Mouse (Mus musculus) heart, postnatal 14 days (tissue): ENCODE results near the gene Orai3. TPM values are rescaled to one million over a fixed set of nuclear protein-coding genes. Genes with fewer than 3 reads are reported as not detected.
"Not testable (repeated sequence)": the region's sequence is repeated elsewhere in the genome, so short reads cannot be mapped to it uniquely, and the experiment has no call there.

Source experiments
- DNase-seq, 2 experiments: peaks; one replicate each; pipeline ENCODE4 v3.0.0; 2021 to 2022
- intact Hi-C: fragments of 180-260 bp; cut with DNase I; formaldehyde crosslinking; loops from one replicate; pipeline ENCODE4 v1.15.1; 2025
- long read RNA-seq, 2 experiments: library from polyadenylated mRNA; stranded (forward); transcript quantifications; one replicate each; pipeline ENCODE4 v2.0.0; 2021
- total RNA-seq, 2 experiments: library from RNA; stranded (reverse); gene quantifications; 2 replicates each; pipeline ENCODE4 v1.2.3; 2021

Gene Orai3
- 10 to 100 TPM; 16.6 to 17.3 TPM for total RNA-seq
- long read RNA-seq, experiment 1, transcript Orai3-201 (2 exons, 1,996 nt): major isoform, 27 of 30 reads
- long read RNA-seq, experiment 1, partial matches to known transcripts: 2 of 30 reads
- long read RNA-seq, experiment 1, other reads (novel, unspliced or antisense): 0 of 30 reads
- long read RNA-seq, experiment 2, transcript Orai3-201 (2 exons, 1,996 nt): major isoform, 21 of 24 reads
- long read RNA-seq, experiment 2, partial matches to known transcripts: 3 of 24 reads
- long read RNA-seq, experiment 2, other reads (novel, unspliced or antisense): 0 of 24 reads

DNA sequence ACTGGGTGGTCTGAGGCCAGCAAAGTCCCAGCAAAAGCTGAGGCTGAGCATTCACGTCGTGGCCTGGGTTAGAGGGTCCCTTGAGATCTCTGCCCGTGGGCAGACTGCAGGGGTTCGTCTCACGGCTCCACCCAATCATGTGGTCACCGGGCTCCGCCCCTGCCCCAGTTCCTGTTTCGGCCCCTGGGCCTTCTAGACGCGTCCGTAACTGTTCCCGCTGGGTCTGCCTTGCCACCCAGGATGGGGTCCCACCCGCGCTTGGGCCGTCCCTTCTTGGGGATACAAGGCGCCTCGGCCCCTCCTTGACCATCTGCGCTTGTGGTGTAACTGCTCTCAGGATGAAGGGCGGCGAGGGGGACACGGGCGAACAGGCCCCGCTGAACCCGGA, at the start of gene Orai3:
Orai3 (plus strand) TSS at position 165 of the 388 bp plus-strand sequence.
- intact Hi-C loops: no loop called here

DNA sequence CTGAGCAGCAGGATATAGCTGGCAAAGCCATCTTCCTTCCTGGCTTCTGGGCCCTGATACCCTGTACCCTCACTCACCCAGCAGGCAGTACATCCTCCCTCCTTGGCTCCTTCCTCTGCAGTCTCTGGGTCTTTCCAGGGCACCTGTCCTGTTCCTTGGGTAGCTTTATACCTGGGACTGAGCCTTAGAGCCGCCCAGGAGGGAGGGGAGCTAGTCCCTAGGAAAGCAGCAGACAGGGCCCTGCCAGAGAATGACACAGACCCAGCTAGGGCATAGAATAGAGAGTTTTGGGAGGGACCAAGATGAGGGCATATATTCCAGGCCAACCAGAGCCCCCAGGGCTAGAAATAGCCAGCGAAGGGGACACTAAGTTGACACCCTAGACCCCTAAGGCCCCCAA, 44.1 kb upstream of the Orai3 start:
- no peak for DNase-seq
- intact Hi-C loops: no loop called here

More for the DNA sequence above, at the start of gene Orai3:
- DNase-seq: peak; percentile 88 to 89

DNA sequence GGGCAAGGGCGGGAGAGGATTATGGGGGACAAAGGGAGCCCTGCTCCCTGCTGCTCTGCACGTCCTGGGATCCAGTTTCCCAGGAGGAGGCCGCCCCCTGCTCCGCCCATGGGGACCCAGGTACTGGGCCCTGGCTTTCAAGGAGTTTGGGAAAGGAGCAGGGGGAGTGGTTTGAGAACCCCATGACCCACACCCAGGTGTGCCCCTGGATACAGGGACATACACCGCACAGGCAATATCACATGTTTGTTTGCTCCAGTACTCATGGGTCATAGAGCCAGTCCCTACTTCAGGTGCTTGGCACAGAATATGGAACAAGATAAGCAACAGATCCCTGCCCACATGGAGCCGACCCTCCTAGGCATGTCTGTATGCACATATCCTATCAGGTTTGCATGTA, 43.7 kb upstream of the Orai3 start:
- intact Hi-C loops: no loop called here

DNA sequence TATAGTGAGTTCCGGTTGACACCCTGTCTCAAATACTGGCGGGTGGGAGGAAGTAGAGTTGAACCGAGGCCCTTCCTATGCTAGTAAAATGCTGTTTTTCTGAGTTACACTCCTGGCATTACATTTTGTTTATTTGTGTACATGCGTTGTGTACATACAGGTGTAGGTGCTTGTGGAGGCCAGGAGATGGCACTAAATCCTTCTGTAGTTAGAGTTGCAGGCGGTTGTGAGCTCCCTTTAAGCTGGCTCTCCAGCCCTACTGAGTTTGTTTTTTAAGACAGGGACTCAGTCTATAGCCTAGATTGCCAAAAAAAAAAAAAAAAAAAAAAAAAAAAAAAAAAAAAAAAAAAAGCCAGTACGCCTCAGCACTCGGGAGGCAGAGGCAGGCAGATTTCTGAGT, 41.7 kb upstream of the Orai3 start:
- intact Hi-C loops: no loop called here
- DNase-seq: no peak

More for the DNA sequence above, 43.7 kb upstream of the Orai3 start:
- no peak for DNase-seq

DNA sequence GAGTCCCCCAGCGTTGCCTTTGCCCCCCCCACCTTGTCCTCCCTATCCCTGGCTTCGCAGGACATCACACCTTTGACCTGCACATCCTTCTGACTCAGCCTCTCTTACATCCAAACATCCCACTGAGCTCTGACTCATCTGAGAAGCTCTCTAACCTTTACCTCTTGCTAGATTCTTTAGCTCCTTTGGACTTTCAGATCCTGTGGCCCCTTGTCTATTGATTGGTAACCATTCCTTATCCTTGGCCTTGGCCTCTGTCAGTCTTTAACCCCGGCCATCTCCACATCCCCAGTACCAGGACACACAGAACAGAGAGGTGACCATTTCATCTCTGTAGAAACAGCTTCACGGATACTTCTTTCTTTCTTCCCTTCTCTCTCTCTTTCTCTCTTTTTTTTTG, 39.4 kb upstream of the Orai3 start:
- no peak for DNase-seq
- intact Hi-C loops: no loop called here

DNA sequence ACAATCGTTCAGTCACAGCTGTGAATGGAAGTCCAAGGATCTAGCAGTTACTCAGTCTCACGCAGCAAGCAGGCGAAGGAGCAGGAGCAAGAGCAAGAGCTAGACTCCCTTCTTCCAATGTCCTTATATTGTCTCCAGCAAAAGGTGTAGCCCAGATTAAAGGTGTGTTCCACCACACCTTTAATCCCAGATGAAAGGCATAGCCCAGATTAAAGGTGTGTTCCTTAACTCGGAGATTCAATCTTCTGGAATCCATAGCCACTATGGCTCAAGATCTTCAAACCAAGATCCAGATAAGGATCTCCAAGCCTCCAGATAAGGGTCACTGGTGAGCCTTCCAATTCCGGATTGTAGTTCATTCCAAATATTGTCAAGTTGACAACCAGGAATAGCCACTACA, 37.5 kb upstream of the Orai3 start, which contains the start of gene Ctf2:
Ctf2 (minus strand) TSS at position 101 of the 400 bp plus-strand sequence.
- DNase-seq, intact Hi-C loops: not testable (repeated sequence)

DNA sequence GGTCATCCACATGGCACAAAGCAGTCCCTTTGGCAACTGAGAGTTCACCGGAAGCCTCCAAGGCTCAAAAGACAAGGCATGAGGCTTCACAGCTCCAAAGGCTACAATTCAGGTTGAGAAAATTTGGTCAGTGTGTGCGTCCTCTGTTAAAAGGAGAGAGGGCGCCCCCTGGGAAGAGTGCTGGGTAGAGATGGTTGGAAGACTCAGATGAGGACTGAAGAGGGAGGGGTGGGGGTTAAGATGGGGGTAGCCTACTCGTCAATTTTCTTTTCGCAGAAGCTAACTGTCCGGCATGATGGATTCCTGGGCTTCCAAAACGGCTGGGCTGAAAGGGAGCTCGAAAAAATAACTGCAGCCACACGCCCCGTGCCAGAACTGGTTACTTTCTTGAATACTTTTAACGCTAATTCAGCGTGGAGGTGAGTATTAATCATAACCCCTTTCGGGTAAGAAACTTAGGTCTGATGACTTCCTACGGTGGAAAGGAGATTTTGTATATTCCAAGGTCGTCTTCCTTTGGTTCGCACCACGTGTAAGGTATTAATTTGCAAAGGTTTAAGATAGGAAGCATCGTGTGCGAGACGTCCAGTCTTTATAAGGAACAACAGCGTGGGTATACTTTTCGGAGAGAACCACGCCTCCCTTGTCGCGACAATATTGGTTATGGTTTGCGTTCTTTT, 25.1 kb upstream of the Orai3 start, which contains the start of gene Fbxl19:
Fbxl19 (plus strand) TSS at position 178 of the 680 bp plus-strand sequence.
- DNase-seq: peak; percentile 65 to 75
- intact Hi-C loops: loop anchor here (1.0 kb wide), 1 partner anchor 69 kb away; no protein-coding TSS in a partner anchor

DNA sequence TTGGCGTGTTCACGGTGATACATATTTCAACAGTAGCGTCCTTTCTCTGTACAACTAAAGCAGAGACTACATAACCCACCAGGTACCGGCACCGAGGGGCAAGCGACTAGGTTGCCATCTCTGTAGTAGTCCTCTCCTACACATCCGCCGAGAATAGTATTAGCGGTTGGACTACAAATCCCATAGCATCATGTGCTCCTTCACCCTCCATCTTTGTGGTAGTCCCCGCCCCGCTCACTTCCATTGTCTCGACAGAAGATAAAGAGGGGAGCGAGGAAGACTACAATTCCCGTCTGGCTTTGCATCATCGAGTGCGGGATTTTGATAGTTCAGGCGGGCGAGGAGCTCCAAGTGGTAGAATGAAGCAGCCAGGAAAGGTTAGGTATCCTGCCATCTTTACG, 24.4 kb upstream of the Orai3 start:
- DNase-seq: peak; percentile 86 to 89
- intact Hi-C loops: no loop called here

DNA sequence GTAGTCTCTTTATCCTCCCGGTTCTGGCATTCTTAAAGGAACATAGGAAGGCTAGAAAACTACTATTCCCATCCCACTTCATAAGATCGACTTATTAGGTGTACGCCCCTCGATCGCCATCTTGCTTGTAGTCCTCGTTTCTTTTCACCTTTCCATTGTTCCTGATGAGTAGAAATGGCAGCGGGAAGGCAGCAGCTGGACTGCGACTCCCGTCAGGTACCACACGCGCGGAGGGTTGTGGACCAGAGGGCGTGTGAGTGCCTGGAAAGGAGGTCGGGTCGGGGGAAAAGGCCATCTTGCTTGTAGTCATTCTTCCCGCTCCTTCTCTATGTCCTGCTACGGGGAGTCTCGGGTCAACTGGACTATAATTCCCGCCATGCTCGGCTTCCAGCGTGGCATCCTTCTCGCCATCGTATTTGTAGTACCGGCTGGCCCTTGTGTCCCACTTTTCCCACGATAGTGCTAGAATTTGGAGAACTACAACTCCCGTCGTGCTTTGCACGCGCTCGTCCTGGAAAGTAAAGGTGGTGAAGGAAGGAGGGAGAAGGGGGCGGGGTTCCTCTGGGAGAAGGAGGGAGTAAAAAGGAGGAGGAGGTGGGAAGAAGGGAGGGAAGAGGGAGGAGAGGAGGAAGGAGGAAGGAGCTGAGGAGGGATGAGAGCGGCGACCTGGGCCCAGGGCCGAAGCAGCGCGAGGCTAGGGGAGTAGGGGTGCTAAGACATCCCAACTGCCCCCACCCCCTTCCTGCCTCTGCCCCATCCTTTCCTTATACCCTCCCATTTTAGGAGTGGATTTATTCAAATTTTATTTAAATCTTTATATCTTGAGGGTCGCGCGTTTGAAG, 23.7 kb upstream of the Orai3 start:
- intact Hi-C loops: no loop called here
- DNase-seq: peak; percentile 92 to 93

DNA sequence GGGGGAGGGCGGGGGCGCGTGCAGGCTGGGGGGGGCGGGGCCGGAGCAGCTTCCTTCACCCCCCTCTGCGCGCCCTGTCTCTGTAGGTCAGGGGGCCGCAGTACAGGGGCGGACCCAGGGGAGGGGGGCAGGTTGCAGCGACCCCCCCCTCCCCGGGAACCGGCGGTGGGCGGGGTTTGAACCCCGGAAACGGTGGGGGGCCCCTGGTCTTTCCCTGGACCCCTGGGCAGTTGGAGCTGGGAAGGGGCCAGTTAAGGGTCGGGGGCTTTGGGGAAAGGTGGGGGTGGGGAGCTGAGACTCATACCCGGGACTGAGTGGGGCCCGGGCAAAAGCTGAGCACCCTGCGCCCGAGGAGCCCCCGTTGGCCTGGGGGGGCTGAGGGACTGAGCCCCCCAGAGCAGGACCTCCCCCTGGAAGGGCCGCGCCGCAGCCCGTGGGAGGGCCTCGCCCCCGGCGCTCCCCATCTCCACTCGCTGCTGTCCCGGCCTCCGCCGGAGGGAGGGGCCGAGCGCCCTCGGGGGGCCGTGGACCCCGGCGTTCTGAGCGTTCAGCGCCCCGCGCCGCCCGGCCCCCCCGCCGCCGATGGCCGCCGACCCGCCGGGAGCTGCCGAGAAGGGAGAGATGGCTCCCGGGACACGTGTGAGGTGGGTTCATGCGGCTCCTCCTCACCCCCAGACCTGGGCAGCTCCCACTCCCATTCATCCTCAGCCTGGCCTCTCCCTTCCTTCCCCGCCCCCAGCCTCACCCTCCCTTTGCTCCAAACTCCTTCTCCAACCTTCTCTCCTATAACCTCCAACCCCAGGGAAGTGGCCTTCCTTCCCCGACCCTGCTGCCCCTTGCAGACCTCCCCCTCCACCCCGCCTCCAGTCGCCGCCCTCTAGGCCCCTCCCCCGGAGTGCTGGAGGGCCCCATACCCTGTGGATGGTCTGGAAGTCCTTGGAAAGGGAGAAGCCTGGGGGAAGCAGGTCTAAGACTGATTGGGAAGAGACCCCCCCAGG, 22.8 kb upstream of the Orai3 start:
- peak; percentile 36 for DNase-seq
- intact Hi-C loops: no loop called here

DNA sequence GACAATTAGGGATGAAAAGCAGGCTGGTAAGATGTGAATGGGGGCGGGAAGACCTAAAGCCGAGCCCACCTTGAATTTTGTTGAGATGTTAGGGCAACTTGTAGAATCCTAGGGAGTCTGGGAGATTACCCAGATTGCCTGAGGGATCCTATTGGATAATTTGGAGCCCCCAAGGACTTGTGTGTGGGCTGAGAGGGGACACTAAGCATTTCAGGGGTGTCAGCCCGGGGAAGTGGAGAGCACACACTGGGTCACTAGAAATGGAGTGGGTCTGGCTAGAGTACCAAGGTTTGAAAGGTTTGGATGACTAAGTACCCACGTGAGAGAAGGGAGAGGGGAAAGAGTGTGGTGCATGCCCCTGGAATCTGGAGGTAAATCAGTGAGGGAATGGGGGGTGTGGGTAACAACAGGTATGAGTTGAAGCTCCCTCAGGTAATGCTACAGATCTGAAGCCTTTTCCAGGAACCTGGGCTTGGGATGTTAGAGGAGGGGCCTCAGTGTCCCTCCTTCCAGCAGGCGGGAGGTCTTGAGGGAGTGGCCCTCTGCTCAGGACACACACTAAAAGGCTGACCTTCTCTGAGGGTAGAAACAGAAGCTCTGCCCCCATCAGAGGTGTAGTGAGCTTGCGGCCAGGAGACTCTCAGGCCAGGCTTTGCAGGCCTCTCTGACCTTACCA, 21.9 kb upstream of the Orai3 start:
- intact Hi-C loops: no loop called here
- no peak for DNase-seq

DNA sequence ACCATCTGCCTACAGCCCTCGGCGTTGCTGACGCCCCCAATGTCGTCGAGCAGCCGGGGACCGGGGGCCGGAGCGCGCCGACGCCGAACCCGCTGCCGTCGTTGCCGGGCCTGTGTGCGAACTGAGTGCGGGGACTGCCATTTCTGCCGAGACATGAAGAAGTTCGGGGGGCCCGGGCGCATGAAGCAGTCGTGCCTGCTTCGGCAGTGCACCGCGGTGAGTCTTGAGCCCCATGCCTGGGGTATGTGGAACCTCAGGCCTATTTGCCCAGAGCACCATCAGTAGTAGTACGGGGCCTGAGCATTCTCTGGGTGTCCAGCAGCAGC, 21.4 kb upstream of the Orai3 start:
- intact Hi-C loops: no loop called here
- no peak for DNase-seq

DNA sequence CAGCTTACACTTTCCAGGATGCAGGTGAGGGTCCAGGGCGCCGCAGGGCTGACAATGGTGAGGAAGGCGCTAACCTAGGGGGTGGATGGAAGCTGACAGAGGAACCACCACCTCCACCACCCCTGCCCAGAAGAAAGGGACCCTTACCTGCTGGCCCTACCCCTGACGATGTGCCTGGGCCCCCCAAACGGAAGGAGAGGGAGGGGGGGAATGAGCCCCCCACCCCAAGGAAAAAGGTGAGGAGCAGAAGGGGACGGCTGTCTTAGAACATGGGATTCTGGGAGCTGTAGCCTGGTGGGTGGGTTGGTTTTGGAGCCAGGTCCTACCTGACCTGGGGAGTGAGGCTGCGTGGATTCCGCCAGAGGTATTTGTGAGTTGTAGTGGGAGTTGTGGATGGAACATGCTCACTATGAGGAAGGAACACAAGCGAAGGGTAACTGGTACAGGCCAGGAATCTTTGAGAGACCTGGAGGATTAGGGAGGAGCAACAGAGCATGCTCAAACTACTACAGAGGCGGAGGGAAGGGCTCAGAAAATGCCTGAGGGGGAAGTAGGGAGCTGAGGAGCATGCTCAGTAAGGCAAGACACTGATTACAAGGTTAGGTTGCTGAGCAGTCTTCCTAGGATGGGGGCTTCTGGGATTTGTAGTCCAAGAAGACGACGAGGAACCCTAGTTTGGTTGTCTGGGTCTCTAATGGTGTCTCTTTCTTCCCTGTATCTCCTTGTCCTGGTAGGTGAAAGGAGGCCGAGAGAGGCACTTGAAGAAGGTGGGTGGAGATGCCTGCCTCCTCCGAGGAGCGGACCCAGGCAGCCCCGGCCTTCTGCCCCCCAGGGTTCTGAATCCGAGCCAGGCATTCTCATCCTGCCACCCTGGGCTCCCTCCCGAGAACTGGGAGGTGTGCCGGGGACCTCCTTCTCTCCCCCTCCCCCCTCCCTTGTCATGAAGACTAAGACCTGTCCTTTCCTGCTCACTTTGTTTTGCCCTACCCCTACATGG, 19.2 kb upstream of the Orai3 start:
- no peak for DNase-seq
- intact Hi-C loops: no loop called here

DNA sequence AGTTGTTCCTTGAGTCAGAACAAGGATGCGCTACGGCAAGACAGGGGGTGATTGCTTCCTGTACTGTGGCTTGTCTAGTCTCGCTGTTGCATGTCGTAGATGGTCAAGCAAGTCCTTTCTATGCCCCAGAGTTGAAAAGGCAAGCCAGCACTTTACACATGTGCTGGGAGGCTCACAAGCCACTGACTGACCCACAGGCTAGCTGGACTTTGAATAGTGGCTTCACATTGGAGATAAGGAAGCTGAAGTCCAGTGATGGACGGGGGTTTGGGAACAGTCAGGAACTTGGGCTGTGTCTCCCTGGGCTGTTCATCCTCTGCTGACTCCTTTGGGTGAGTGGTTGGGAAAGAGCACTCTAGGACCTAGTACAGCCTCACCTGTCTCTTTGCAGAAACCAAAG, 18.0 kb upstream of the Orai3 start:
- intact Hi-C loops: no loop called here
- no peak for DNase-seq

DNA sequence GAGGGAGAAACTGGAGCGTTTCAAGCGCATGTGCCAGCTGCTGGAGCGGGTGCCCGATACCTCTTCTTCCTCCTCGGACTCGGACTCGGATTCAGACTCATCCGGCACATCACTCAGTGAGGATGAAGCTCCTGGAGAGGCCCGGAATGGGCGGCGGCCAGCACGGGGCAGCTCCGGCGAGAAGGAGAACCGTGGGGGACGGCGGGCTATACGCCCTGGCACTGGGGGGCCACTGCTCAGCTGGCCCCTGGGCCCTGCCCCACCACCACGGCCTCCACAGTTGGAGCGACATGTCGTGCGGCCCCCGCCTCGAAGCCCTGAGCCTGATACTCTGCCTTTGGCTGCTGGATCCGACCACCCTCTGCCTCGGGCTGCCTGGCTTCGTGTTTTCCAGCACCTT, 17.5 kb upstream of the Orai3 start:
- DNase-seq: no peak
- intact Hi-C loops: no loop called here

DNA sequence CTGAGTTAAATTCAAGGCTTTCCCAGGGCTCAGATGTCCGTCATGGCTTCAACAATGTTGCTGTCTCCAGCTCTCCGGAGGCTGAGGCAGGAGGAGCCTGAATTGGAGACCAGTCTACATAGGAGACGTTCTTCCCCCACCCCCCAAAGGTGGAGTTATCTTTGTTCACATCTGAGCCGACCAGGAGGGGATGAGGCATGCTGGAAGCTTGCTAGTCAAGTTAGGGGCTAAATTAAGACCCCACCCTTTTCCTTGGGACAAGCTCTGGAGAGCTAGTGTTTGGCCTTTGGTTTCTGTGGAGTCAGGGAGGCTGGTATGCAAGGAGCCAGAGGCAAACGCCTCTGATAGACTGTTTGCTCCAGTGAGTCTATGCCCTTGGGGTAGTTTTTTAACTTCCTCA, 16.5 kb upstream of the Orai3 start:
- intact Hi-C loops: no loop called here
- no peak for DNase-seq

DNA sequence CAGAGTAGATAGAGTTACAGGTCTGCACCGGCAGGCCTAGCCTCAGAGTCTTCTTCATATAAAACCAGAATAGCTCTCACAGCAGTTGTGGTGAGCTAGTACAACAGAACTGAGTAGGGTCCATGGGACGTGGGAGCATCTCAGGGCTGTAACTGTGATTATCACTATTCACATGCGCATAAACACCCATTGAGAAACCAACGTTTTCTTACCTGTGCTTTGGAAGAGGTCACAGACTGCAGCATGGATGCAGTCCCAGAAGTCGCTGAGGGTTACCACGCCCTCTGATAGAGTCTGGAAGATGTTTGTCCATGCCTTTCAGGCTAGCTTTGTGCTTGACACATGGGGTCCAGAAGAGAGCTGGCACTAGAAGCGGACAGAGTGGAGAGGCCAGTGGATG, 15.9 kb upstream of the Orai3 start:
- DNase-seq: no peak
- intact Hi-C loops: no loop called here

DNA sequence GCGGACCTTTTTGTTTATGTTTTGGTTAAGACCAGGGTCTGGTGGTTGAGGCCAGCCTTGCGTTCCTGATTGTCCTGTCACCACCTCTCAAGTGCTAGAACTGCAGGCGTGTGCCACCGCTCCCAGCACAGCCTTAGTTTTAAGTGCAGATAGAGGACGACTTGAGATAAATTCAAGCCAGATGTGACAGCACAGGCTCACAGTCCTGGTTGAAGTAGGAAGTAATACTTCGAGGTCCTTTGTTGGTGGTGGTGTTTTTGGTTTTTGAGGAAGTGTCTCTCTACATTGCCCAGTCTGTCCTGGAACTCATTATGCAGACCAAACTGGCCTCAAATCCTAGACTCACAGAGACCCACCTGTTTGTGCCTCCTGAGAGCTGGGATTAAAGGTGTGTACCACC, 9.9 kb upstream of the Orai3 start:
- intact Hi-C loops: no loop called here

More for the DNA sequence above, 9.9 kb upstream of the Orai3 start:
- DNase-seq: no peak
